8 mouse cellular contexts compared by ENCODE assay signal in the genomic region with DNA sequence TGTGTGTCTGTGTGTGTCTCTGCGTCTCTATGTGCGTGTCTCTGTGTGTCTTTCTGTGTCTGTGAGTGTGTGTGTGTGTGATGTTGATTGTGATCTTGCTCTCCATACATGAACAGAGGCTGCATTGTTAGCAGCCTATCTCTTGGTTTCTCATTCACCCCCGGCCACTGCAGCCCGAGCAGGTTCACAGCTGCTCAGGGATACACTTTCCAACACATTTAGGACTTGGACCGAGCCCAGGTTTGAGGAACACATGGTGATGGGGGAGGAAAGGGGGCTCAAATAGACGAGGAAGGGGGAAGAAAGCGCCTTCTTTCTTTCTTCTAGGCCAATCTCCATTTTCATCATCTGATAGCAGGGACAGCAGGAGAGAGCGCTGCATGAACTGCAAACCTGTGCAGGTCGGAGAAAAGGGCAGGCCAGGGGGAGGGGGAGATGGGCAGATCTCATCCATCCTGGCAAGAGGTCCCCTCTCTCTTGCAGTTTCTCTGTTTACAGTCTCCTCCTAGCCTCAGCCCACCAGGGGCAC.
DNase-seq lines count a peak whose midpoint lies in the region; ATAC-seq and TF ChIP-seq lines count a peak whose summit lies in the region.

No protein-coding gene starts in this region.

- TF ChIP-seq RAD21 in MEL (IDR thresholded peaks at IDR 0.05; ENCODE audit: low read depth, low read length): no peak

- peak overlapping the region; percentile 85; the same call in 1 of the 2 replicates for H3K27ac ChIP-seq in heart, embryonic 16.5 days (ENCODE audit: low read length)
- no peak overlapping the region for H3K27ac ChIP-seq in heart, adult 2 months
- peak overlapping the region; percentile 97 for H3K27ac ChIP-seq in MEL (ENCODE audit: control insufficient read depth, low read depth, low read length)
- peak overlapping the region; percentile 16 for H3K27ac ChIP-seq in forebrain, embryonic 13.5 days
- peak overlapping the region; percentile 90 for H3K27ac ChIP-seq in limb, embryonic 15.5 days

- intact Hi-C loops in heart, adult 2 months (cut with DNase I): no loop called here

- no peak for TF ChIP-seq CTCF in heart, adult 2 months (IDR thresholded peaks at IDR 0.05)
- TF ChIP-seq CTCF in MEL (IDR thresholded peaks at IDR 0.05 in 2 of 3, conservative IDR thresholded peaks at IDR 0.05 in 1 of 3; ENCODE audit: control insufficient read depth in 1 of 3, insufficient read depth in 1 of 3, low read depth in 2 of 3, low read length in 3 of 3, poor library complexity in 1 of 3, severe bottlenecking in 1 of 3): no peak

- no peak overlapping the region for H3K9ac ChIP-seq in heart, embryonic 16.5 days (ENCODE audit: low read length)
- no peak overlapping the region for H3K9ac ChIP-seq in heart, adult 2 months (ENCODE audit: low read depth, low read length)
- H3K9ac ChIP-seq in MEL (ENCODE audit: control insufficient read depth, low read depth, low read length, poor library complexity, severe bottlenecking): no peak overlapping the region
- H3K9ac ChIP-seq in forebrain, embryonic 13.5 days: no peak overlapping the region
- no peak overlapping the region for H3K9ac ChIP-seq in limb, embryonic 15.5 days

- no peak for ATAC-seq in heart, embryonic 16.5 days (replicated peaks; ENCODE audit: extremely low read depth, insufficient read depth, low FRiP score)
- ATAC-seq in forebrain, embryonic 13.5 days: peak; percentile 60
- no peak for ATAC-seq in limb, embryonic 15.5 days (ENCODE audit: insufficient number of reproducible peaks, low FRiP score, low TSS enrichment, low read depth)
- no peak for ATAC-seq in inflammation-experienced regulatory T-cells, adult 6 months

- peaks cover 65% of the 10 kb centered on the region for H3K4me1 ChIP-seq in heart, embryonic 16.5 days (ENCODE audit: control insufficient read depth, insufficient read depth, low read length)
- H3K4me1 ChIP-seq in heart, adult 2 months (ENCODE audit: control insufficient read depth, insufficient read depth, low read length): peaks cover 24% of the 10 kb centered on the region
- peaks cover 40 to 42% of the 10 kb centered on the region in 2 experiments for H3K4me1 ChIP-seq in MEL (ENCODE audit: control insufficient read depth in 1 of 2, insufficient read depth in 2 of 2, low read length in 2 of 2)
- peaks cover 35% of the 10 kb centered on the region for H3K4me1 ChIP-seq in forebrain, embryonic 13.5 days
- H3K4me1 ChIP-seq in limb, embryonic 15.5 days: peaks cover 78% of the 10 kb centered on the region

- H3K9me3 ChIP-seq in heart, embryonic 16.5 days (replicated peaks; ENCODE audit: control insufficient read depth, low read length): no peaks in the 10 kb centered on the region
- no peaks in the 10 kb centered on the region for H3K9me3 ChIP-seq in MEL (replicated peaks; ENCODE audit: insufficient read depth, low read length)
- H3K9me3 ChIP-seq in forebrain, embryonic 13.5 days (replicated peaks): no peaks in the 10 kb centered on the region
- no peaks in the 10 kb centered on the region for H3K9me3 ChIP-seq in limb, embryonic 15.5 days

- no peak for DNase-seq in heart, adult 2 months
- no peak for DNase-seq in MEL (ENCODE audit: low read depth, low spot score)
- DNase-seq in left cerebral cortex, adult 11 months (ENCODE audit: low spot score): no peak
- DNase-seq in cerebellum, postnatal 36 days: no peak

- H3K27me3 ChIP-seq in heart, embryonic 16.5 days (ENCODE audit: control insufficient read depth, insufficient read depth, low read length): no peaks in the 10 kb centered on the region
- H3K27me3 ChIP-seq in heart, adult 2 months (ENCODE audit: control insufficient read depth, insufficient read depth, low read length): no peaks in the 10 kb centered on the region
- H3K27me3 ChIP-seq in MEL (ENCODE audit: control insufficient read depth in 1 of 2, insufficient read depth in 2 of 2, low read length in 2 of 2): no peaks in the 10 kb centered on the region
- no peaks in the 10 kb centered on the region for H3K27me3 ChIP-seq in forebrain, embryonic 13.5 days
- H3K27me3 ChIP-seq in limb, embryonic 15.5 days: no peaks in the 10 kb centered on the region

- H3K36me3 ChIP-seq in heart, embryonic 16.5 days (ENCODE audit: control insufficient read depth, insufficient read depth): no peaks in the 10 kb centered on the region
- H3K36me3 ChIP-seq in heart, adult 2 months (ENCODE audit: control insufficient read depth, insufficient read depth, low read length): peaks cover 12% of the 10 kb centered on the region; the same call in 1 of the 2 replicates
- H3K36me3 ChIP-seq in MEL (ENCODE audit: control insufficient read depth in 1 of 2, insufficient read depth in 2 of 2, low read length in 2 of 2): peaks cover 0 to 46% of the 10 kb centered on the region in 2 experiments; a peak in 2 of 4 replicates
- no peaks in the 10 kb centered on the region for H3K36me3 ChIP-seq in forebrain, embryonic 13.5 days (ENCODE audit: poor library complexity, severe bottlenecking)
- H3K36me3 ChIP-seq in limb, embryonic 15.5 days: no peaks in the 10 kb centered on the region

- no peaks in the 10 kb centered on the region for H3K79me2 ChIP-seq in heart, adult 2 months (replicated peaks; ENCODE audit: control insufficient read depth, insufficient read depth, low read length)
- no peaks in the 10 kb centered on the region for H3K79me2 ChIP-seq in MEL (ENCODE audit: control insufficient read depth, insufficient read depth, low read length, poor library complexity)

- 52% methylated on average over 9 of the region's 9 CpGs for WGBS in heart, embryonic 16.5 days
- 69% methylated on average over 9 of the region's 9 CpGs for WGBS in heart, adult 2 months
- WGBS in forebrain, embryonic 13.5 days: 49% methylated on average over 9 of the region's 9 CpGs
- WGBS in limb, embryonic 15.5 days: 41% methylated on average over 9 of the region's 9 CpGs

- H3K4me3 ChIP-seq in heart, embryonic 16.5 days (ENCODE audit: low read length): no peak overlapping the region
- H3K4me3 ChIP-seq in heart, adult 2 months: no peak overlapping the region
- H3K4me3 ChIP-seq in MEL (ENCODE audit: control insufficient read depth in 1 of 2, insufficient read depth in 1 of 2, low read depth in 2 of 2, low read length in 2 of 2): no peak overlapping the region
- no peak overlapping the region for H3K4me3 ChIP-seq in forebrain, embryonic 13.5 days
- H3K4me3 ChIP-seq in limb, embryonic 15.5 days: no peak overlapping the region

- no peak for TF ChIP-seq POLR2A in heart, adult 2 months (IDR thresholded peaks at IDR 0.05; ENCODE audit: insufficient read depth, low read depth, low read length)
- TF ChIP-seq POLR2A in MEL (IDR thresholded peaks at IDR 0.05; ENCODE audit: control insufficient read depth in 1 of 2, insufficient read depth in 1 of 2, low read depth in 1 of 2, low read length in 2 of 2, poor library complexity in 1 of 2): no peak

- H3K4me2 ChIP-seq in heart, embryonic 16.5 days (ENCODE audit: low read depth, low read length): no peak overlapping the region
- no peak overlapping the region for H3K4me2 ChIP-seq in forebrain, embryonic 13.5 days
- no peak overlapping the region for H3K4me2 ChIP-seq in limb, embryonic 15.5 days

- no peak for TF ChIP-seq EP300 in heart, adult 2 months (IDR thresholded peaks at IDR 0.05; ENCODE audit: insufficient read depth, low read depth, low read length)
- no peak for TF ChIP-seq EP300 in MEL (IDR thresholded peaks at IDR 0.05; ENCODE audit: low read depth in 1 of 2, low read length in 2 of 2)

TF ChIP-seq in MEL, 35 proteins besides CTCF, POLR2A, EP300 and RAD21:
- no peak for TF ChIP-seq MYC (IDR thresholded peaks at IDR 0.05; ENCODE audit: low read depth, low read length)
- TF ChIP-seq MEF2A (IDR thresholded peaks at IDR 0.05; ENCODE audit: extremely low read depth, insufficient replicate concordance, low read depth, low read length, poor library complexity, severe bottlenecking): no peak
- no peak for TF ChIP-seq TCF12 (IDR thresholded peaks at IDR 0.05; ENCODE audit: low read depth, low read length)
- TF ChIP-seq SIN3A (IDR thresholded peaks at IDR 0.05; ENCODE audit: low read length): no peak
- TF ChIP-seq USF1 (IDR thresholded peaks at IDR 0.05; ENCODE audit: low read depth, low read length): no peak
- TF ChIP-seq KAT2A (conservative IDR thresholded peaks at IDR 0.05; ENCODE audit: low read depth, low read length): no peak
- no peak for TF ChIP-seq JUND (IDR thresholded peaks at IDR 0.05; ENCODE audit: low read depth, low read length)
- TF ChIP-seq HCFC1 (IDR thresholded peaks at IDR 0.05; ENCODE audit: low read depth, low read length): no peak
- no peak for TF ChIP-seq CHD1 (IDR thresholded peaks at IDR 0.05; ENCODE audit: low read depth, low read length)
- TF ChIP-seq UBTF (IDR thresholded peaks at IDR 0.05; ENCODE audit: borderline replicate concordance, insufficient read depth, low read depth, low read length): no peak
- no peak for TF ChIP-seq POLR2AphosphoS5 (IDR thresholded peaks at IDR 0.05; ENCODE audit: borderline replicate concordance, low read depth, low read length)
- TF ChIP-seq GATA1 (IDR thresholded peaks at IDR 0.05; ENCODE audit: low read depth, low read length): no peak
- TF ChIP-seq MXI1 (IDR thresholded peaks at IDR 0.05; ENCODE audit: low read depth, low read length): no peak
